Mouse (Mus musculus): Measurements from ENCODE around the gene Lhfpl2.

GRCm38 (mm10) chr13:94140446-94140845, 82.8 kb downstream of the Lhfpl2 start:
- no peak for TF ChIP-seq POLR2A (IDR thresholded peaks at IDR 0.05; ENCODE audit: insufficient read depth, low read depth, low read length)
- no peak for TF ChIP-seq CTCF (IDR thresholded peaks at IDR 0.05; ENCODE audit: insufficient read depth, low read depth, low read length)
